Mouse (Mus musculus): ENCODE measurements around the gene Zbed4.
"Not testable (repeated sequence)": the region's sequence is repeated elsewhere in the genome, so short reads cannot be mapped to it uniquely, and the experiment has no call there.

Gene Zbed4

GRCm38 (mm10) chr15:88751564-88752402, at the start of gene Zbed4:
Gene Zbed4, plus strand, starts transcription at chr15:88751660.
- DNase-seq (ENCODE audit: extremely low spot score, low read depth, low spot score) = no peak

GRCm38 (mm10) chr15:88702501-88702900, 49.0 kb upstream of the Zbed4 start:
- DNase-seq (ENCODE audit: extremely low spot score, low read depth, low spot score) = no peak

- DNase-seq (ENCODE audit: extremely low spot score, low read depth, low spot score) = no peak
Observed at GRCm38 (mm10) chr15:88704284-88704683, 47.2 kb upstream of the Zbed4 start.

- DNase-seq (ENCODE audit: extremely low spot score, low read depth, low spot score) = no peak
Observed at GRCm38 (mm10) chr15:88706320-88706719, 45.1 kb upstream of the Zbed4 start.

GRCm38 (mm10) chr15:88706987-88707386, 44.5 kb upstream of the Zbed4 start:
- DNase-seq (ENCODE audit: extremely low spot score, low read depth, low spot score) = not testable (repeated sequence)

- no peak for DNase-seq (ENCODE audit: extremely low spot score, low read depth, low spot score)
Observed at GRCm38 (mm10) chr15:88708204-88708603, 43.3 kb upstream of the Zbed4 start.

GRCm38 (mm10) chr15:88708657-88709511, 42.6 kb upstream of the Zbed4 start:
- no peak for DNase-seq (ENCODE audit: extremely low spot score, low read depth, low spot score)

- DNase-seq (ENCODE audit: extremely low spot score, low read depth, low spot score) = no peak
Observed at GRCm38 (mm10) chr15:88709878-88710277, 41.6 kb upstream of the Zbed4 start.

GRCm38 (mm10) chr15:88712501-88712900, 39.0 kb upstream of the Zbed4 start:
- DNase-seq (ENCODE audit: extremely low spot score, low read depth, low spot score) = no peak

- no peak for DNase-seq (ENCODE audit: extremely low spot score, low read depth, low spot score)
Observed at GRCm38 (mm10) chr15:88714021-88714589, 37.4 kb upstream of the Zbed4 start.

- no peak for DNase-seq (ENCODE audit: extremely low spot score, low read depth, low spot score)
Observed at GRCm38 (mm10) chr15:88716350-88716749, 35.1 kb upstream of the Zbed4 start.

GRCm38 (mm10) chr15:88717239-88717638, 34.2 kb upstream of the Zbed4 start:
- DNase-seq (ENCODE audit: extremely low spot score, low read depth, low spot score) = no peak

- no peak for DNase-seq (ENCODE audit: extremely low spot score, low read depth, low spot score)
Observed at GRCm38 (mm10) chr15:88723205-88723604, 28.3 kb upstream of the Zbed4 start.

GRCm38 (mm10) chr15:88724311-88724710, 27.1 kb upstream of the Zbed4 start:
- no peak for DNase-seq (ENCODE audit: extremely low spot score, low read depth, low spot score)

GRCm38 (mm10) chr15:88725036-88725435, 26.4 kb upstream of the Zbed4 start:
- no peak for DNase-seq (ENCODE audit: extremely low spot score, low read depth, low spot score)

GRCm38 (mm10) chr15:88727204-88727603, 24.3 kb upstream of the Zbed4 start:
- no peak for DNase-seq (ENCODE audit: extremely low spot score, low read depth, low spot score)

GRCm38 (mm10) chr15:88730717-88731116, 20.7 kb upstream of the Zbed4 start:
- no peak for DNase-seq (ENCODE audit: extremely low spot score, low read depth, low spot score)

GRCm38 (mm10) chr15:88732405-88733020, 18.9 kb upstream of the Zbed4 start:
- DNase-seq (ENCODE audit: extremely low spot score, low read depth, low spot score) = no peak

- DNase-seq (ENCODE audit: extremely low spot score, low read depth, low spot score) = no peak
Observed at GRCm38 (mm10) chr15:88733041-88733751, 18.3 kb upstream of the Zbed4 start.

GRCm38 (mm10) chr15:88733834-88734571, 17.5 kb upstream of the Zbed4 start, which contains the start of gene Brd1:
Gene Brd1, minus strand, starts transcription at chr15:88734233.
- no peak for DNase-seq (ENCODE audit: extremely low spot score, low read depth, low spot score)

Data from hindlimb bud, embryonic 11.5 days (tissue).